Mouse (Mus musculus): ENCODE results near the gene Ky. TPM values are rescaled to one million over a fixed set of nuclear protein-coding genes. Genes with fewer than 3 reads are reported as not detected.

Ky gene
- polyA plus RNA-seq, 1 experiment, result 2.1 TPM

DNA sequence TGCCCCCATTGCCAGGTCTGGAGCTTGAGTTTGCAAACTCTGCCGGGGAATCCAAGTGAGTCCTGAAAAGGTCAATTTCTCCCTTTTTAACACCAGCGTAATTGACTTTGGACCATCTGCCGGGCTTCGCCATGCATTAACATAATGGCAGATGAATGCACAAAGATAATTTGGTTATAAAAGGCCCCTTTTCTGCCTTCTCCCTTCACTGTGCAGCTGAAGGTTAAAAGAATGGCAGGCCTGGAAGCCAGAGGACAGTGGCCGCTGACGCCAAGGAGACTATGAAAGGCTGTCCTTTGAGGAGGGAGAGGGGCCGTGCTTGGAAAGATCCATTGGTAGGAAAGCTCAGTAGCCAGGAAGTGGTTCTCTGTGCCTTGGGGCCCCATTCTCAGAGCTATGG is 22.6 kb downstream of the Ky start:
- TF ChIP-seq CTCF (IDR thresholded peaks at IDR 0.05; ENCODE audit: extremely low read depth, insufficient read length, insufficient replicate concordance, low read depth, low read length) (no peak), POLR2A (IDR thresholded peaks at IDR 0.05; ENCODE audit: low read depth, low read length) (no peak)
- 91% methylated on average over 7 of the region's 7 CpGs for WGBS
- H3K4me1 ChIP-seq (ENCODE audit: control insufficient read depth, insufficient read depth, insufficient read length, low read length), result no peaks in the 10 kb centered on the region
- H3K4me3 ChIP-seq (ENCODE audit: low read depth, low read length), result no peak overlapping the region
- H3K36me3 ChIP-seq (ENCODE audit: control insufficient read depth, insufficient read depth, low read length), result no peaks in the 10 kb centered on the region
- no peaks in the 10 kb centered on the region for H3K27me3 ChIP-seq (ENCODE audit: control insufficient read depth, insufficient read depth, low read length)
- no peak overlapping the region for H3K27ac ChIP-seq (ENCODE audit: insufficient read depth, low read depth, low read length)

DNA sequence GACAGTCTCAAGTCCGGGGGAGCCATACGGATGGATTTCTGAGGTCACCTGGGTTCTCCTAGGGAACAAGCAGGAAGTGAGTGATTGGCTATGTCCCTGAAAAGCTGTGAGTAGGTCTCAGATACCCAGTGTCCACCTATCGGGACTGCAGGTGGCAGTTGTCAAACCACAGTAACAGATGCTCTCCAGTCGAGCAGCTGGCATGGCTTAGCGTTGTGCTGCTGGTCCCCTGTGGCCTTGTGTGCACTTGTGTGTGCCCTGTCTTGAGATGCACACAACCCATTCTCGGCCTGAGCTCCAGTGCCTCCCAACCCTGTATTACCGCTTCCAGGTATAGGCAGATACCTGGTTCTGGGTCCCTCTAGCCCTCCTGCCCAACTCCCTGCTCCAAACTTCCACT is 23.0 kb downstream of the Ky start:
- WGBS, result 94% methylated on average over 7 of the region's 7 CpGs
- Histone ChIP-seq H3K27me3 (ENCODE audit: control insufficient read depth, insufficient read depth, low read length) (no peaks in the 10 kb centered on the region), H3K27ac (ENCODE audit: insufficient read depth, low read depth, low read length) (no peak overlapping the region), H3K36me3 (ENCODE audit: control insufficient read depth, insufficient read depth, low read length) (no peaks in the 10 kb centered on the region), H3K4me3 (ENCODE audit: low read depth, low read length) (no peak overlapping the region), H3K4me1 (ENCODE audit: control insufficient read depth, insufficient read depth, insufficient read length, low read length) (no peaks in the 10 kb centered on the region)
- TF ChIP-seq POLR2A (IDR thresholded peaks at IDR 0.05; ENCODE audit: low read depth, low read length) (no peak), CTCF (IDR thresholded peaks at IDR 0.05; ENCODE audit: extremely low read depth, insufficient read length, insufficient replicate concordance, low read depth, low read length) (no peak)

GRCm38 (mm10) chr9:102529008-102529407 is 23.5 kb downstream of the Ky start:
- no peak overlapping the region for H3K4me3 ChIP-seq (ENCODE audit: low read depth, low read length)
- no peaks in the 10 kb centered on the region for H3K4me1 ChIP-seq (ENCODE audit: control insufficient read depth, insufficient read depth, insufficient read length, low read length)
- no peak overlapping the region for H3K27ac ChIP-seq (ENCODE audit: insufficient read depth, low read depth, low read length)
- H3K27me3 ChIP-seq (ENCODE audit: control insufficient read depth, insufficient read depth, low read length), result no peaks in the 10 kb centered on the region
- H3K36me3 ChIP-seq (ENCODE audit: control insufficient read depth, insufficient read depth, low read length), result no peaks in the 10 kb centered on the region
- TF ChIP-seq POLR2A (IDR thresholded peaks at IDR 0.05; ENCODE audit: low read depth, low read length) (no peak), CTCF (IDR thresholded peaks at IDR 0.05; ENCODE audit: extremely low read depth, insufficient read length, insufficient replicate concordance, low read depth, low read length) (no peak)
- 72% methylated on average over 3 of the region's 3 CpGs for WGBS

- no peaks in the 10 kb centered on the region for H3K27me3 ChIP-seq (ENCODE audit: control insufficient read depth, insufficient read depth, low read length)
- no peak overlapping the region for H3K4me3 ChIP-seq (ENCODE audit: low read depth, low read length)
- no peak overlapping the region for H3K27ac ChIP-seq (ENCODE audit: insufficient read depth, low read depth, low read length)
- TF ChIP-seq POLR2A (IDR thresholded peaks at IDR 0.05; ENCODE audit: low read depth, low read length) (no peak), CTCF (IDR thresholded peaks at IDR 0.05; ENCODE audit: extremely low read depth, insufficient read length, insufficient replicate concordance, low read depth, low read length) (no peak)
- WGBS, result 80% methylated on average over 21 of the region's 21 CpGs
- H3K4me1 ChIP-seq (ENCODE audit: control insufficient read depth, insufficient read depth, insufficient read length, low read length), result no peaks in the 10 kb centered on the region
- no peaks in the 10 kb centered on the region for H3K36me3 ChIP-seq (ENCODE audit: control insufficient read depth, insufficient read depth, low read length)
These were observed 25.7 kb downstream of the Ky start for GRCm38 (mm10) chr9:102531051-102531892.

GRCm38 (mm10) chr9:102536968-102537367 is 31.4 kb downstream of the Ky start:
- no peaks in the 10 kb centered on the region for H3K27me3 ChIP-seq (ENCODE audit: control insufficient read depth, insufficient read depth, low read length)
- peaks cover 2% of the 10 kb centered on the region for H3K4me1 ChIP-seq (ENCODE audit: control insufficient read depth, insufficient read depth, insufficient read length, low read length)
- no peak overlapping the region for H3K27ac ChIP-seq (ENCODE audit: insufficient read depth, low read depth, low read length)
- no peak for TF ChIP-seq CTCF (IDR thresholded peaks at IDR 0.05; ENCODE audit: extremely low read depth, insufficient read length, insufficient replicate concordance, low read depth, low read length)
- no peak for TF ChIP-seq POLR2A (IDR thresholded peaks at IDR 0.05; ENCODE audit: low read depth, low read length)
- H3K4me3 ChIP-seq (ENCODE audit: low read depth, low read length), result no peak overlapping the region
- WGBS, result 84% methylated on average over 4 of the region's 4 CpGs
- H3K36me3 ChIP-seq (ENCODE audit: control insufficient read depth, insufficient read depth, low read length), result no peaks in the 10 kb centered on the region

- H3K27me3 ChIP-seq (ENCODE audit: control insufficient read depth, insufficient read depth, low read length), result peaks cover 5% of the 10 kb centered on the region; the same call in 1 of the 2 replicates
- no peak overlapping the region for H3K4me3 ChIP-seq (ENCODE audit: low read depth, low read length)
- TF ChIP-seq POLR2A (IDR thresholded peaks at IDR 0.05; ENCODE audit: low read depth, low read length), result no peak
- TF ChIP-seq CTCF (IDR thresholded peaks at IDR 0.05; ENCODE audit: extremely low read depth, insufficient read length, insufficient replicate concordance, low read depth, low read length), result no peak
- 50% methylated on average over 7 of the region's 7 CpGs for WGBS
- H3K4me1 ChIP-seq (ENCODE audit: control insufficient read depth, insufficient read depth, insufficient read length, low read length), result peaks cover 6% of the 10 kb centered on the region
- H3K36me3 ChIP-seq (ENCODE audit: control insufficient read depth, insufficient read depth, low read length), result no peaks in the 10 kb centered on the region
- H3K27ac ChIP-seq (ENCODE audit: insufficient read depth, low read depth, low read length), result no peak overlapping the region
These were observed 34.1 kb downstream of the Ky start for GRCm38 (mm10) chr9:102539699-102540098.

GRCm38 (mm10) chr9:102541666-102542065 is 36.1 kb downstream of the Ky start:
- no peak overlapping the region for H3K4me3 ChIP-seq (ENCODE audit: low read depth, low read length)
- H3K27ac ChIP-seq (ENCODE audit: insufficient read depth, low read depth, low read length), result no peak overlapping the region
- peaks cover 7% of the 10 kb centered on the region for H3K4me1 ChIP-seq (ENCODE audit: control insufficient read depth, insufficient read depth, insufficient read length, low read length)
- H3K36me3 ChIP-seq (ENCODE audit: control insufficient read depth, insufficient read depth, low read length), result no peaks in the 10 kb centered on the region
- WGBS, result 77% methylated on average over 10 of the region's 10 CpGs
- TF ChIP-seq POLR2A (IDR thresholded peaks at IDR 0.05; ENCODE audit: low read depth, low read length) (no peak), CTCF (IDR thresholded peaks at IDR 0.05; ENCODE audit: extremely low read depth, insufficient read length, insufficient replicate concordance, low read depth, low read length) (no peak)
- H3K27me3 ChIP-seq (ENCODE audit: control insufficient read depth, insufficient read depth, low read length), result peaks cover 5% of the 10 kb centered on the region; the same call in 1 of the 2 replicates

Measured in small intestine, adult 2 months (tissue).